Mouse (Mus musculus) intestine, postnatal 0 days (tissue): ENCODE data around the gene Fam193b. TPM values are rescaled to one million over a fixed set of nuclear protein-coding genes. Genes with fewer than 3 reads are reported as not detected.

Experiments used
- ATAC-seq: fragments of 200-750 bp; cut with Nextera tagmentation; 2 replicates; pipeline ENCODE4 v1.8.0; 2017; ENCODE audit warnings: mild to moderate bottlenecking, moderate TSS enrichment, moderate library complexity
- H3K27ac ChIP-seq: fragments of 300-500 bp; sonication (generic); 2 replicates; pipeline ENCODE4 v1.5.1; 2014; ENCODE audit warnings: mild to moderate bottlenecking, low read depth, low read length, moderate library complexity
- H3K27me3 ChIP-seq: fragments of 300-500 bp; sonication (generic); replicated peaks from 2 replicates; pipeline ENCODE4 v1.6.1; 2014; ENCODE audit warnings: low read length, mixed read lengths; ENCODE audit not compliant: control insufficient read depth, insufficient read depth
- H3K36me3 ChIP-seq: fragments of 300-500 bp; sonication (generic); 2 replicates; pipeline ENCODE4 v1.6.1; 2014; ENCODE audit warnings: mild to moderate bottlenecking, moderate library complexity; ENCODE audit not compliant: control insufficient read depth, insufficient read depth
- H3K4me1 ChIP-seq: fragments of 300-500 bp; sonication (generic); replicated peaks from 2 replicates; pipeline ENCODE4 v1.6.1; 2014; ENCODE audit warnings: antibody characterized with exemption, low read length, mixed read lengths; ENCODE audit not compliant: control insufficient read depth, insufficient read depth
- H3K4me2 ChIP-seq: fragments of 300-500 bp; sonication (generic); replicated peaks from 2 replicates; pipeline ENCODE4 v1.6.1; 2014; ENCODE audit warnings: low read depth, mild to moderate bottlenecking, moderate library complexity
- H3K4me3 ChIP-seq: fragments of 300-500 bp; sonication (generic); 2 replicates; pipeline ENCODE4 v1.5.1; 2014; ENCODE audit warnings: low read depth, low read length
- H3K9ac ChIP-seq: fragments of 300-500 bp; sonication (generic); 2 replicates; pipeline ENCODE4 v1.6.1; 2014; ENCODE audit warnings: mild to moderate bottlenecking, low read depth, low read length
- H3K9me3 ChIP-seq: fragments of 300-500 bp; sonication (generic); 2 replicates; pipeline ENCODE4 v1.6.1; 2016; ENCODE audit warnings: mixed run types; ENCODE audit not compliant: control insufficient read depth
- CTCF ChIP-seq: sonication (generic); IDR thresholded peaks from 2 replicates; pipeline ENCODE4 v1.5.1; 2016; ENCODE audit warnings: low read depth, mild to moderate bottlenecking, control low read depth, antibody characterized with exemption, moderate library complexity
- WGBS: fragments of 180-500 bp; shearing (Covaris S2); extraction: QIAGEN DNeasy Blood & Tissue Kit; methylation state at CpG from one replicate; pipeline ENCODE4 v1.1.7; 2014; 5-methylcytosine and 5-hydroxymethylcytosine counted together
- polyA plus RNA-seq: library from polyadenylated mRNA; unstranded; fragments of >200 nt; fragmentation: Nextera tagmentation; extraction: Ambion mirVana; gene quantifications from 2 replicates; pipeline ENCODE4 v1.2.1, GENCODE M21; 2015

Gene Fam193b
- polyA plus RNA-seq, 1 experiment from 2014 or later = 10.3 TPM

GRCm38 (mm10) chr13:55536194-55537175, 34.4 kb downstream of the Fam193b start, which contains the start of gene Ddx41:
TSS of gene Ddx41 (minus strand) at chr13:55536658.
- Histone ChIP-seq H3K9me3 (no peaks in the 10 kb centered on the region), H3K27ac (peak within 1 kb of the TSS; percentile 8; the same call in 1 of the 2 replicates), H3K9ac (peak within 1 kb of the TSS; percentile 72), H3K36me3 (peaks cover 54% of the 10 kb centered on the region), H3K4me3 (peak within 1 kb of the TSS; percentile 71), H3K4me1 (peaks cover 5% of the 10 kb centered on the region; the same call in 1 of the 2 replicates), H3K27me3 (no peaks in the 10 kb centered on the region), H3K4me2 (peak within 1 kb of the TSS; percentile 95)
- peak; percentile 98 for ATAC-seq
- WGBS = 1% methylated on average over 70 of the region's 70 CpGs
- TF ChIP-seq CTCF = peak; percentile 98

- Histone ChIP-seq H3K27ac (peak overlapping the region; percentile 8; the same call in 1 of the 2 replicates), H3K36me3 (peaks cover 55% of the 10 kb centered on the region), H3K27me3 (no peaks in the 10 kb centered on the region), H3K9ac (peak overlapping the region; percentile 72), H3K4me1 (peaks cover 5% of the 10 kb centered on the region; the same call in 1 of the 2 replicates), H3K9me3 (no peaks in the 10 kb centered on the region), H3K4me3 (peak overlapping the region; percentile 71), H3K4me2 (peak overlapping the region; percentile 95)
- peak; percentile 2; the same call in 1 of the 2 replicates for ATAC-seq
- WGBS = 15% methylated on average over 17 of the region's 17 CpGs
- TF ChIP-seq CTCF = no peak
Observed at GRCm38 (mm10) chr13:55535796-55536193, 35.1 kb downstream of the Fam193b start.

- Histone ChIP-seq H3K27me3 (no peaks in the 10 kb centered on the region), H3K36me3 (peaks cover 56% of the 10 kb centered on the region), H3K4me2 (peak overlapping the region; percentile 95; the same call in 1 of the 2 replicates), H3K9me3 (no peaks in the 10 kb centered on the region), H3K4me1 (peaks cover 5% of the 10 kb centered on the region; the same call in 1 of the 2 replicates), H3K4me3 (peak overlapping the region; percentile 71; the same call in 1 of the 2 replicates), H3K27ac (no peak overlapping the region), H3K9ac (no peak overlapping the region)
- WGBS = 93% methylated on average over 15 of the region's 15 CpGs
- TF ChIP-seq CTCF = no peak
- no peak for ATAC-seq
Observed at GRCm38 (mm10) chr13:55535191-55535590, 35.7 kb downstream of the Fam193b start.

- H3K27ac ChIP-seq = no peak within 1 kb of the TSS; the same call in 1 of the 2 replicates
- no peak for ATAC-seq
- 67% methylated on average over 8 of the region's 8 CpGs for WGBS
- no peak within 1 kb of the TSS for H3K4me2 ChIP-seq
- H3K9ac ChIP-seq = no peak within 1 kb of the TSS
- no peaks in the 10 kb centered on the region for H3K4me1 ChIP-seq
- TF ChIP-seq CTCF = no peak
- peaks cover 42% of the 10 kb centered on the region for H3K36me3 ChIP-seq
- no peaks in the 10 kb centered on the region for H3K9me3 ChIP-seq
- no peak within 1 kb of the TSS for H3K4me3 ChIP-seq
- no peaks in the 10 kb centered on the region for H3K27me3 ChIP-seq
Observed at GRCm38 (mm10) chr13:55529198-55529915, 41.6 kb downstream of the Fam193b start, which contains the start of gene Dok3. TSS of gene Dok3 (minus strand) at chr13:55529296.

- no peak for TF ChIP-seq CTCF
- no peak; the same call in 1 of the 2 replicates for ATAC-seq
- Histone ChIP-seq H3K4me2 (no peak overlapping the region), H3K27ac (no peak overlapping the region), H3K4me1 (no peaks in the 10 kb centered on the region), H3K27me3 (no peaks in the 10 kb centered on the region), H3K36me3 (peaks cover 32% of the 10 kb centered on the region), H3K9me3 (no peaks in the 10 kb centered on the region), H3K9ac (no peak overlapping the region), H3K4me3 (no peak overlapping the region)
- WGBS = 73% methylated on average over 18 of the region's 18 CpGs
Observed at GRCm38 (mm10) chr13:55527834-55528772, 42.8 kb downstream of the Fam193b start.
